Mouse (Mus musculus) yolk sac, embryonic 10.5 days (tissue): Measurements from ENCODE around the gene Oxnad1.
A peak's percentile ranks its signal among the peaks of the same experiment; 100 is the strongest.

ENCODE experiments used
- DNase-seq: peaks from one replicate; pipeline ENCODE4 v3.0.0-alpha.2; 2017; ENCODE audit warnings: low spot score

The Oxnad1 gene

GRCm38 (mm10) chr14:32145401-32145800, 60.2 kb downstream of the Oxnad1 start:
- no peak for DNase-seq

DNA sequence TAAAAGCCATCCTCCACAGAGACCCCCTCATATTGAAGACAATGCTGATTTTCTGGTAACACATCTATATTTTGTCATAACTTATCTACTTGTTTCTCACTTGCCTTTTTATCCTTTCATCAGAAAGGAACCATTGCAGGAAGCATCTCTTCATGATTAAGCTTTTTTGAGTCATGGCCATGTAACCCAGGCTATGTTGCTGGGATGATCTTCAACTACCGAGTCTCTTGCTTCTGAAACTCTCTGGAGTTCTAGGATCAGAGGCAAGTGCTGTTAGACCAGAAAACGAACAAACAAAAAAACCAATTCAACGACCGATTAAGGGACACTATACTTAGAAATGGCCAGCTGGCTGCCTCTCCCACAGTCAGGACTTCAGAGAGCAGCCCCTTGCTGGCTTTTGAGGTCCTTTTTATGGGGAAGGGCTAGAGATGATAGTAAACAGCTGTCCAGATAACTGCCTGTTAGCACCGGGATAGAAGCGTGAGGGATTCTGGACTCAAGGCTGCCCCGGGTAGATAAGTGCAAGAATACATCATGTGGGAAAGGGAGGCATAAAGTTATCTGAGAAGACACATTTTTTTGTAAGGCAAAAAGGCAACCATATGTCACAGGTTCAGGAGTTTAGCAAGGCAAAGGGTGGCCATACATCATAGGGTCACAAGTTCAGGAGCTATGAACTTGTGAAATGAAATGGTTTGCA, 60.8 kb downstream of the Oxnad1 start:
- DNase-seq = peak; percentile 48

DNA sequence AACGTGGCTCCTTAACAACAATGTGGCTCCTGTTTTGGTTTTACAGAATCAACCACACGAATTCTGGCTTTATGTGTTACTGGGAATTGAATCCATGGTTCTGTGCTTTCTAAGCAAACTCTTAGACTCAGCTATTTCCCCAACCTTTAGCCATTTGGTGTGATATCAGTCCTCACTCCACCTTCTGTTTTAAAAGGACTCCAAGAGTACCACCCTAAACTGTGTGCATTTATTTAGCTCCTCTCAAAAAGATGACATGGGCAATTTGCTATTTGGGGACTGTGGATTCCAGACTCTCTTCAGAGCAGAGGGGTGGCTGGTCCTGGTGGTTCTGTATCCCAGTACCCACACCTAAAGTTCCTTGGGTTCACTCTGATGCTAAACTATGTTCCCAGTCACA, 61.4 kb downstream of the Oxnad1 start:
- no peak for DNase-seq

DNA sequence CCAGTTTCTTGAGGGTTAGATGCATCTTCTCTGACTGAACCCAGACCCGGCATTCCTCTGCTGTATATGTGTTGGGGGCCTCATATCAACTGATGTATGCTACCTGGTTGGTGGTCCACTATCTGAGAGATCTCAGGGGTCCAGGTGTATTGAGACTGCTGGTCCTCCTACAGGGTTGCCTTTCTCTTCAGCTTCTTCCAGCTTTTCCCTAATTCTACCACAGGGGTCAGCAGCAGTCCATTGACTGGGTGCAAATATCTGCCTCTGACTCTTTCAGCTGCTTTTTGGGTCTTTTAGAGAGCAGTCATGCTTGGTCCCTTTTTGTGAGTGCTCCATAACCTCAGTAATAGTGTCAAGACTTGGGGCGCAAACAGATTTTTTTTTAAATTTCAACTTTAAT, 65.7 kb downstream of the Oxnad1 start:
- DNase-seq = no peak

DNA sequence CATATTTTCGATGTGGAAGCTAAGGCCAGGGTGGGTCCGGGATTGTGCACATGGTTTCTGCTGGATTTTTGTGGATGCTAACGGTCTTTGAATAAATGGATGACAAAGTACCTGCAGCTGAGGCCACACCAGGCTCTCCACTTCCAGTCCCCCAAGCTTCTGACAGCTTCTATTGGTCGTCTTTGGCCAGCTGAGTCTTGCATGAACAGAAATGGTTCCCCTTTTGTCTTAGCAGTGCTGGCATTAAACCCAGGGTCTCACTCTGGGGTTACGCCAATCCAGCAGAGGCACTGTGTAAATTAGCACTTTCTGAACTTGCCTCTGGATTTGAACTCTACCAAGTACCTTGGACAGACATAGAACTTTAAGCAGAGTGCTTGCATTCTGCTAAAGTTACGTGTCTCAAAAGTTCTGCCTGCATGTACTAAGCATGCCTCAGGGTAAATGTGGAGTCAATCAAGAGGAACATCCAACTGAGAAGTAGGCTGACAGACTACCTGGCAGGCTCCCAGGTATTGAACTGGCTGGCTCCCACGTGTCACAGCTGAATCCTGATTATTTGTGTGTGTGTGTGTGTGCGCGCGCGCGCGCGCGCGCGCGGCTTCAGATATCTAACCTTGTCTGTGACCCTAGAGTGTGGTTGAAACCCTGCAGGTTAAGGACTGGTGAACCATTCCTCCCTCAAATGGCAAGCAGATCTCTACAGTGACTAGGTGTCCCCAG, 67.2 kb downstream of the Oxnad1 start:
- no peak for DNase-seq
